Mouse (Mus musculus) spleen, postnatal 4 days (tissue): ENCODE results near the gene Pde4d.

ENCODE experiments used
- DNase-seq, 2 experiments: peaks; one replicate each; pipeline ENCODE4 v3.0.0; 2022; ENCODE audit warnings: low spot score in 2 of 2

The Pde4d gene

DNA sequence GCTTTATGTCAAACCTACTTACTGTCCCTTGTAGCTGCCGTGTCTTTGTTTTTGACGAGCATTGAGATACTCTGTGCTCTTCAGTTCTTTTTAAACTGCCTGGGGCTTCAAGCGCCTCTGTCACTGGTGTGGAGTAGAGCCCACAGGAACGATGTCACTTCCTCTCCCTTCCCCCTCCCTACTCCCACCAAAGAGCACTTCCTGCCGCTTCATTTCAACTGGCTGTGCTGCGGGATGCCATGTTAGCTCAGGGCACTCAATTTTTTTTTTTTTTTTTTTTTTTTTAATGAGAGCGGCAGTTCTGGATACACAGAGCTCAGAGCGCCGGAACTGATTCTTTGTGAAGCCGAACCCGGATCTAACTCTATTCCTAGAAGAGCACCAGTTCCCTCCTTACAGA lies 789.5 kb downstream of the Pde4d start:
- DNase-seq, result peak in 1 of 2 experiments; percentile 39

DNA sequence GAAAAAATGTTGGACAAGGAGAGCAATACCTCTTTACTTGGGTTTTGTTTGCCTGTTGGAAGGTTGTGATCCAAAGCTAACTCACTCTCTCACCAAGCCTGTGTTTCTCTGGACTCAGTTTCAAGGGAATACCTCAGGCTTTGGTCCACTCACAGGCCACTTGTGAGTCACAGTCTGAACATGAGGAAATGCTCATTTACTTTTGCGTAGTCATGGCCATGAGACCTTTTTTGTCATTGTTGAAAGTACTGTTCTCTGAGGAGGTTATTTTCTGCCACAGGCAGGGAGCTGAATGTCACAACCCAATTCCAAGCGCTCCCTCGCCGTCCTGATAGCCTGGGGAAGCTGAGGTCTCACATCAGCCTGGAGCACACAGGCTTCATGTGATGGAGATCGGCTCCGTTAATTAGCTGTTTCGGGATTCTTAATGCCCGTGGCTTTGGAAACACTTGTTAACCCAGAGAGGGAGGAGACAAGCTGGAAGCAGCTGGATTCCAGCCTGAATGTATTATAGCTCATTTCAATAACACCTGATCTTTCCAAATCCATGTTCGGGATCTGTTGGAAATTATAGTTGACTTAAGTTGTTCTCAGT lies 792.8 kb downstream of the Pde4d start:
- DNase-seq, result no peak

DNA sequence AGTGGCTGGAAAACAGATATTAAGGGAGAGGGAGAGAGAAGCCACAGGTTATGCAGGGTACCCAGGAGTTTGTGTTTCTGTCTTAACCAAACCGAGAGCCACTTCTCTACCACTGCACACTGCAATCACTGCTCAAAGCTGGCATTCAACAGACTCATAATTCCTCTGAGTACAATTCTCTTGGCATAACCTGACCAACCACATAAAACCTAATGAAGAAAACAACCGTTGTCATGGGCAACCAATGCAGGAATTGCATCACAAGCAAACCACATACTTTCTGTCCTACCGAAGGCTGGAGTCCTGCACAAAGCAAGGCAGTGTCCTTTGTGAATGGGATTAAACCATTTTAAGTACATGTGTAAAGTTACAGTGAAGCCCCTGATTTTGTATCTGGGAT lies 793.4 kb downstream of the Pde4d start:
- DNase-seq, result no peak

- no peak for DNase-seq
Measured at GRCm38 (mm10) chr13:109247061-109247460, 797.3 kb downstream of the Pde4d start.

DNA sequence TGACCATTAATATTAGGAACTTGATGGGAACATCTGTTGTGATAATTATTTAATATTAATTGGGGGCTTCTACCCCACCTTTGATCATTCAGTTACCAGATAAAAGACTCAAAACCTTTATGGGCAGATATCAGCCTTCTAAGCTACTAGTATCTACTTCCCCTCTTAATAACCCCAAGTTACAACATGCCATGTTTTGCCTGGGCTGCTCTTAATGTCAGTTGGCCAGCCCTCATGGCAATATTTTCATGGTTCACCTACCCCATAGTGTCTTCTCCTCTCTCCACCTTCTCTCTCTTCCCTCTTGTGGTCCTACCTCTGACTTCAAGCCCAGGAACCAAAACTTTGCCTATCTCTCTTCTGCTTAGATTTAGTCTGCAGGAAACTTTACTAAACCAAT lies 799.6 kb downstream of the Pde4d start:
- DNase-seq, result no peak

DNA sequence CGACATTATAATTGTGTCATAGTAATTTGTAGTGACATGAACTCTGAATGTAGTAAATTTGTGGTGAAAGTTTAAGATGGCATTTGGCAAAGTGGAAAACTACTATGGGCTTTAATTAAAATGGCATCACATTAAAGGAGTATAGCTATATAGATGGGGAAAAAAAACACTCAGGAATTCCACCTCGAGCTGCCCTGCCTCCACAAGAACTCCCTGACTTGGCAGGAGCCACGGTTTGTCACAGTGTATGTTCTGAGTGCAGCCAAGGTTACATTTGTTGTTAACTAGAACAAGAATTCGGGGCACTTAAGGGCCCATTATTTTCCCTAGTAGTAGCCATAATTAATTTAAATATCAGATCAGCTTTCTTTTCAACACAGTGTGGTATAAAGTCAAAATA lies 805.9 kb downstream of the Pde4d start:
- DNase-seq, result no peak

DNA sequence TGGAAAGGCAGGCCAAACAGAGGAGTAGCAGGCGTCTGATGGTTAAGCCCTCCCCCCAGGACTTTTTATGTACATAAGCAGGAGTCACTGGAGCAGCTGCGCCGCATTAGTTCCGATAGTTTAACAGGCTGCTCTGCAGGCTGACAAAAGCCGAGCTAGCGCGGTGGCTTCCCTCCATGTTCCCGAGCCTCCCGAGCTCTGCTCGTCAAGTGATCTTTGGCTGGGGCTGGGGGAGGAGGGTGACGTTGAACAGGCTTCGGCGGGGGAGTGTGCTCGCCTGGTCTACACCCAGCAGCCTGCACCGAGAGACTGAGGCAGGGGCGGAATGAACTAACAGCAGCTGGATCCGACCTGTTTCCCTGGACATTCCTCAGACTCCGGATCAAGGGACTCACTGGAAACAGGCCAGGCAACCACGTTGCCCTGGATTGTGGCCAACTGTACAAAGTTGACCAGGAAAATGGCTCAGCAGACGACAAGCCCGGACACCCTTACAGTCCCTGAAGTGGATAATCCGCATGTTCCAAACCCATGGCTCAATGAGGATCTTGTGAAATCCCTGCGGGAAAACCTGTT lies 810.6 kb downstream of the Pde4d start:
- DNase-seq, result no peak

DNA sequence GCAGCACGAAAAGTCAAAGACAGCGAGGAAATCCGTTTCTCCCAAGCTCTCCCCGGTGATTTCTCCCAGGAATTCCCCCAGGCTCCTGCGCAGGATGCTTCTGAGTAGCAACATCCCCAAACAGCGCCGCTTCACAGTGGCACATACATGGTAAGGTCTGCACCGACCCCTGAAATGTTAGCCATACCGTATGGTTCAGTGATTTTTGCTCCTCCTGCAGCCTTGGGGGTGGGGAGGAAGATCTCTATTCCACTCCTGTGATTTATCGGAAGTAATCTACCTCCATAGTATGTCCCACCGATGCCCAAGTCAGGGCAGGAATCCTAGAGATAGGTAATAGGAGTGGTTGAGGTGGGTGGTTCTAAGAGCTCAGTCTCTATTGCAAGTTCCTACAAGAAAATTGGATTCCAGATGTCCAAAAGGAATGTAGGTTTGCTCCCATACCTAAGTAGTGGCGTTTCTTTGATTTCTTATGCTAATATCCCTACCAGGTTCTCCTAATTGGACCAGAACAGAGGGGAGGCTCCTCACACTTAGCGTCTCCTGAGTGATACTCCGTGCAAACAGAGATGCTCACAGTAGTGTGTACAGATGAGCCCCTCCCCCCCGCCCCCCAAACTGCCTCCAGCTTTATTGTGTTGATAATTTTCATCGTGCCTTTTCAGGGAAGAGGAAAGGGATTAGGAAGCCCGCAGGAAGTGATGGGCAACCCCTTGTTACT lies 811.2 kb downstream of the Pde4d start:
- DNase-seq, result no peak

DNA sequence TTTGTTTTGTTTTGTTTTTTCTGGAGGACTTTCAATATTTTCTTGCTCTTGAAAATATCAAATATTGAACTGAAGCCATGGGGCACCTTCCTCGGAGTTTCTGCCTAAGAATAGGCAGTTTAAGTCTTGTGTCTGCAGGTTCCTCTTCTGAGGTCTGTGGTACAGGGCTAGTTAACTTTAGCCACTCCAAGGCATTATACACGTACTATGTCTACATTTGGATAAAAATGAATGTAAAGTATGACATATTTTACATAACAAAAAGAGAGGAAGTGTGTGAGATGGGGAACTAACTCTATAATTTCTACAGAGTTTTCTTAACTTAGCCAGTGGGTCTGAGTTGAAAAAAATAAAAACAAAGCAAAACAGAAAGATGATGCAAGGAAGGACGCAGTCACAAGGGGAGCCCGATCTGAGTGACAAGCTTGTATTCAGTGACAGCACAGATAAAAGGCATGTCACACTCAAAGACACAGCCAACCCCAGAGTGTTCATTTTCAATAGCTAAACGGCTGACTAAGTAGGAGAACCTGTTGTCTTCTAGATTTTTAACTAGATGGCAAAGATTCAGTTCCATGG lies 812.0 kb downstream of the Pde4d start:
- no peak for DNase-seq

DNA sequence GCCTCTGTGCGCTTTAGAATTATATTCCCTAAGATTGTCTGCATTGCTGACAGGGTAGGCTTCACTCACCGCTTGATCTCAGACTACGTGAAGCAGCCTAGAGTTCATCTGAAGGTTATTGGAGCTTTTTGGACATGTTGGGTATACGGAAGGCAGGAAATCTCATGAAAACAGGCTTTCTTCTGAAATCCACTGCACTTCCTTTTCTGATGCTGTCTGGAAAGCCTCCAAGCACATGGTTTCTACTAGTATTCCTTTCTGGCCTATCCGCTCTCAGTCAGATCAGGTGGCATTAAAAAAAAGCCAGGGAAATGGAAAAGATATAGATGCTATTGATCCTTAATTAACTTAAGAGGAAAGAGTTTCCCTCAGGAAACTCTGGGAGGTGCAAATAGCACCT lies 812.8 kb downstream of the Pde4d start:
- no peak for DNase-seq

DNA sequence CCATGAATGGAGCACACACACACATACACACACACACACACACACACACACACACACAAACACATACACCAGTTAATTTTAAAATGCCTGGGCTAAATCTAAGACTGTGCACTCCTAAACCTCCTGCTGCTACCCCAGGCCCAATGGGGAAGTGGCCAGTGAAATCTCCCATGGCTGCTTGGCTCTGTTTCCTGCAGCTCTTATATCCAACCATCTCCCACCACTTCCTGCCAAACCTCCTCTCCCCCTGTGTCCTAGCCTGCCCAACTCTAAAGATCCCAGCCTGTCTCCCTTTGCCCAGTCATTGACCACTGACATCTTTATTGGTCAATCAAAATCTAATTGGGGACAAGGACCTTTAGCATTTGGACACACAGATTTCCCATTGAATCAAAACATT lies 814.1 kb downstream of the Pde4d start:
- DNase-seq, result no peak

GRCm38 (mm10) chr13:109268253-109268652 lies 818.5 kb downstream of the Pde4d start:
- no peak for DNase-seq

GRCm38 (mm10) chr13:109268659-109269322 lies 819.0 kb downstream of the Pde4d start:
- DNase-seq, result no peak

GRCm38 (mm10) chr13:109274869-109275268 lies 825.1 kb downstream of the Pde4d start:
- DNase-seq, result no peak

DNA sequence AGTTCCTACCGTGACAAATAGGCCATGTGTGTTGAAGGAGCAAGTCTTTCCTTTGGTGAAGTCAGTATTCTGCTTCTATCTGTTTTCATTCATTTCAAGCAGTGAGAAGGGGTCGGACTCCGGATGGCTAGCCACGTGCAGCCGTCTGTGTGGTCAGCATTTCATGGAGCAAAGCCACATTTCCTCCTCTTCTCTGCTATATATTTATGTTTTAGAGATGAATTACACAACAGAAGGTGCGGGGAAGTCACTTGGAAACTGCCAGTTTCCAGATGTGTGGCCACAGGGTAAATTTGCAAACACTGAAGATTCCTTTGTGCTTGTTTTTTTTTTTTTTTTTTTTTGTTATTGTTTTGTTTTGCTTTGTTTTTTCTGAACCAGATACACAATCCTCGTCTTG lies 828.0 kb downstream of the Pde4d start:
- DNase-seq, result no peak

DNA sequence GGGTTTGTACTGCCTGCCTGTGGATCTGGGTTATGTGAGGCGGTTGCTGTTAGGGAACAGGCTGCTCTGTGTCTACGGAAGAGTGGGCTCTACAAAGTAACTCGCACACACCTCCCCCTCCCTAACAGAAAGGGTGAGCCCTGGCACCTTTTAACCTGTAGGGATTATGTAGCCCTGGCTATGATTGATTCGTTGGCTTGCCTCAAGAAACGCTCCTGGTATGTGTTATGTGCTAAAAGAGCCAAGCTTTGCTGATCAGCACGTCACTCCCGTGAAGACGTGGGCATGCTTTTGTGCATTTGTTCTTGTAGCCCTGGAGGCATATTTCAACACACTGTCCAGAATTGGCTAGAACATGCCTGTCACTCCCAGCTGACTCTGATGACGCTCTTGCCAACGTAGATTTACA lies 828.8 kb downstream of the Pde4d start:
- no peak for DNase-seq

DNA sequence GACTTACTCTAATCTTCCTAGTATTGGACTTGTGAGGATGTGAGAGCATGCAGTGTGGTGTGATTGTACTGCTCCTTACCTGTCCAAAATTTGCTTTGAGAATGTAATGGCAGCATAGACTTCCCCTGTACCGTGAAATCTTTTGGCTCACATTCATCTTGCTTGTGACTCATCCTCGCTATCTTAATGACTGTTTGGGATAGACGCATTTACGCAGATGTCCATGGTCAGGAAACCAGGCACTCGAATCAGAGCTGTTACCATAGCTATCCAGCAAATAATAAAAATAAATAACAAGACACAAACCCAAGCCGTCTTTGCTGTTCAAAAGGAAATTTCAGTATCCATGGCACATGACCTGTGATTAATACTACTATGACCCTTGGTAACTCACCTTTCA lies 829.5 kb downstream of the Pde4d start:
- DNase-seq, result no peak

DNA sequence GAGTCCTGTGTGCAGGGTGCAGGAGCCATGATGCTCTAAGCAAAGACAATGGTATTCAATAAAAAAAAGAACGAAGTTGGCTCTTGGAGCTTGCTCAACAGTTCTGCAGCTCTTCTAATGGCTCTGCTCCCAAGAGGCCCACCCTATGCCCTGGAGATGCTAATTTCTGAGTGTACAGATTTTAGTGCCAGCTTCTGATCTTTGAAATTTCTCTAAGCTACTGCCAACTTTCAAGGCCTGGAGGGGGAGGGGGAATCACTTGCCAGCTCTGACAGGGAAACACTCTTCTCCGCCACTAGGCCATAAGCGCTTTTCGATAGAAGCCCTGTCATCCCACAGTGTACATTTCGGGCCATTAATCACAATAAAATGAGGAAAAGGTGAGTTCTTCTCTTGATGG lies 830.7 kb downstream of the Pde4d start:
- DNase-seq, result no peak

GRCm38 (mm10) chr13:109287465-109287864 lies 837.7 kb downstream of the Pde4d start:
- no peak for DNase-seq

DNA sequence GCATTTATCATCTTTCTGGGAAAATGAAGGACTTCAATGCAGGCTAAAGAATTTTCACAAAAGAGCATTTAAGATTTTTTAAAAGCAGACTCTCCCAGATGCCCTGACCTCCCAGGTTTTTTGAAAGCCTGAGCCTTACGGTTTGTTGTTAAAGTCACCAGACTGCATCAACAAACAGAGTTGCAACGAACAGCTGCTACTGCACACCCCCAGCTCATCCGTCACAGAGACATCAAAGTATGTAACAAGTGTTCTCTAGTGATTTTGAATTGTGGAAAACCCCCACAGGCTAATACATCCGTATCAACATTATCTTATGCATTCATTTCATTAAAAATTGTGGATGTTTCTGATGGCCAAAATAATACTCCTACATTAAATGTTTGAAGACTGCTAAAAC lies 841.2 kb downstream of the Pde4d start:
- DNase-seq, result no peak

- no peak for DNase-seq
Measured at GRCm38 (mm10) chr13:109293011-109293410, 843.3 kb downstream of the Pde4d start.

- no peak for DNase-seq
Measured at GRCm38 (mm10) chr13:109296347-109297037, 846.7 kb downstream of the Pde4d start.
